Mouse (Mus musculus) kidney, embryonic 15.5 days (tissue): ENCODE data around the gene Sufu. TPM values are rescaled to one million over a fixed set of nuclear protein-coding genes. Genes with fewer than 3 reads are reported as not detected.

Experiments
- ATAC-seq: fragments of 200-750 bp; cut with Nextera tagmentation; replicated peaks from 2 replicates; pipeline ENCODE4 v1.8.0; 2017; ENCODE audit warnings: moderate TSS enrichment; ENCODE audit not compliant: low FRiP score
- H3K27ac ChIP-seq: fragments of 300-500 bp; sonication (generic); 2 replicates; pipeline ENCODE4 v1.5.1; 2015; ENCODE audit warnings: mild to moderate bottlenecking, inconsistent platforms
- H3K27me3 ChIP-seq: fragments of 300-500 bp; sonication (generic); 2 replicates; pipeline ENCODE4 v1.6.1; 2015; ENCODE audit warnings: inconsistent platforms
- H3K36me3 ChIP-seq: fragments of 300-500 bp; sonication (generic); 2 replicates; pipeline ENCODE4 v1.6.1; 2015; ENCODE audit warnings: inconsistent platforms
- H3K4me1 ChIP-seq: fragments of 300-500 bp; sonication (generic); 2 replicates; pipeline ENCODE4 v1.6.1; 2015; ENCODE audit warnings: inconsistent platforms
- H3K4me2 ChIP-seq: fragments of 300-500 bp; sonication (generic); 2 replicates; pipeline ENCODE4 v1.6.1; 2015; ENCODE audit warnings: moderate library complexity, mild to moderate bottlenecking, inconsistent platforms
- H3K4me3 ChIP-seq: fragments of 300-500 bp; sonication (generic); replicated peaks from 2 replicates; pipeline ENCODE4 v1.5.1; 2015; ENCODE audit warnings: mild to moderate bottlenecking, inconsistent platforms
- H3K9ac ChIP-seq: fragments of 300-500 bp; sonication (generic); 2 replicates; pipeline ENCODE4 v1.6.1; 2015; ENCODE audit warnings: mild to moderate bottlenecking, inconsistent platforms
- H3K9me3 ChIP-seq: fragments of 300-500 bp; sonication (generic); replicated peaks from 2 replicates; pipeline ENCODE4 v1.6.1; 2016; ENCODE audit warnings: inconsistent platforms
- WGBS: fragments of 180-500 bp; shearing (Covaris S2); methylation state at CpG from one replicate; pipeline ENCODE4 v1.1.7; 2015; ENCODE audit warnings: mixed read lengths; 5-methylcytosine and 5-hydroxymethylcytosine counted together
- polyA plus RNA-seq: library from polyadenylated mRNA; unstranded; fragments of >200 nt; fragmentation: Nextera tagmentation; extraction: Ambion mirVana; gene quantifications from 2 replicates; pipeline ENCODE4 v1.2.1, GENCODE M21; 2015

The Sufu gene
- polyA plus RNA-seq, 1 experiment from 2014 or later = 46.5 TPM

DNA sequence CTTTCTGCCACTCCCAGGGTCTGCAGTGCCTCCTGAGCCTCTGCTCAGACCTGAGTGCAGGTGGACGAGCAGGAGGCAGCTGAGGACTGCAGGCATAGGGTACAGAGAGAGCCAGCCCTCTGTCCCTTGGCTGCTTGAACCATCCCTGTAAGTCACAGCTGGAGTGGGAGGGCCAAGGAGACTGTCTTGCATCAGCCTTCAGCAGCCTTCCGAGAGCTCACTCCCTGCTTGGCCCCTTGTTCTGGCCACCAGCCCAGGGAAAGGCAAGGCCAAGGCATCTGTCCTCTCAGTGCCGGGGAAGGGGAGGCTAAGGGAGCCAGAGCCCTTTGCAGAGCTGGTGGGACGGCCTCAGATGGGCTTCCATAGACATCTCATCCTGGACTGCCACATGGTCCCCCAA is 81.5 kb downstream of the Sufu start:
- no peak overlapping the region for H3K9ac ChIP-seq
- no peak overlapping the region for H3K4me3 ChIP-seq
- H3K27me3 ChIP-seq = no peaks in the 10 kb centered on the region
- WGBS = 69% methylated on average over 4 of the region's 4 CpGs
- H3K4me1 ChIP-seq = peaks cover 80% of the 10 kb centered on the region
- no peak for ATAC-seq
- H3K4me2 ChIP-seq = no peak overlapping the region
- H3K27ac ChIP-seq = peak overlapping the region; percentile 92
- no peaks in the 10 kb centered on the region for H3K9me3 ChIP-seq
- peaks cover 43% of the 10 kb centered on the region for H3K36me3 ChIP-seq

DNA sequence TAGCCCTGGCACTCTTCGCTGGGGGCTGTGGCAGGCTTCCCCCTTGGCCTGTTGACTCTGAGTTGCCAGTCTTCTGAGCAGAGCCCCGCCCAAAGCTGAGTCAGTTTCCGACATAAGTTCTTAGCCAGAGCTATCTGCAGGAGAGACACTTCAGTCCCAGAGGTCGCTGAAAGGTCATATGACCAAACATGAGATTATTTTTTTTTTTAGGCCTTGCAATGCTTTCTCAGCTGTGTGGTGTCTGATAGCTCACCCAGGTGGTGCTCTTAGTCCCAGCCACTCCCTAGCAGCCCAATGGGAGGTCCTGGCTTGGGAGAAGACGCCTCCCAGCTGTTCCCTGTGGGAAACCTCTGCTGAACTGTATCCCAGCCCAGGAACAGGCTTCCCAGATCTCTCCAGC is 82.1 kb downstream of the Sufu start:
- peak overlapping the region; percentile 0; the same call in 1 of the 2 replicates for H3K4me2 ChIP-seq
- H3K4me3 ChIP-seq = no peak overlapping the region; the same call in 1 of the 2 replicates
- 27% methylated on average over 5 of the region's 5 CpGs for WGBS
- H3K9me3 ChIP-seq = no peaks in the 10 kb centered on the region
- 0 out of 2 replicates have a peak, but pooled peaks have one; percentile 20 for ATAC-seq
- H3K27ac ChIP-seq = peak overlapping the region; percentile 92
- peaks cover 86% of the 10 kb centered on the region for H3K4me1 ChIP-seq
- no peak overlapping the region for H3K9ac ChIP-seq
- H3K36me3 ChIP-seq = peaks cover 37% of the 10 kb centered on the region
- H3K27me3 ChIP-seq = no peaks in the 10 kb centered on the region

DNA sequence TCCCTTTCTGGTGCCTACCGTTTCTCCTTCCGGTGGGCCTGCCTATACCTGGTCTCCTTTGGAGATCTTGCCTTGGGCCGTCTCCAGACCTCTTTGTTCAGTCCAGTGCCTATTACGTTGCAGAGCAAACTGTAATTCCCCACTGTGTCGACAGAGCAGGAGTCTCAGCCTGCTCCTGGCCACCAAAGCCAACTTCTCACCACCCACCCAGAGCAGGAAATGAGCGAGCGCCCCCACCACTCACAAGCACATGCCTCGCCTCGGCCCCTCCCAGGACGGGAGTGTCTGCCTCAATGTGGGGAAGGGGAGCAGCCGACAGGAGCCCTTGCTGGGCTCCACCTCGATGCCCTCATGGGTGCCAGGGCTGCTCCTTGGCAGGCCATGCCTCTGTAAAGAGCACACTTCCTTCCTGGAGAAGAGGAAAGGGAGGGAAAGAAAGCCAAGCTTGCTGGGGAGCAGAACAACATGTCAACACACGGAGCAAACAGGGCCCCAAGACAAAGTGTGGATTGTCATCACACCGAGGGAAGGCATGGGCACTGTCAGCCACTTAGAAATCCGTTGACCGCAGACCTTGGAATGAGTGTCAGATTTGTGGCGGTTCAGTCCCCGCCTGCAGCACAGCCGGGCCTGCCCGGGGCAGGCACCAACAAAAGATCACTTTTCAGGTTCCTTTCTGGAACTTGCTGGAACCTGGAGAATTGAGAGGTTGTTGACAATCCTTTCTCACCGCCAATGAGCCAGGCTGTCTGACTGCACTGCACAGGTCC is 82.8 kb downstream of the Sufu start:
- H3K4me2 ChIP-seq = peak overlapping the region; percentile 0; the same call in 1 of the 2 replicates
- H3K4me3 ChIP-seq = no peak overlapping the region
- H3K36me3 ChIP-seq = peaks cover 30% of the 10 kb centered on the region
- peak overlapping the region; percentile 92 for H3K27ac ChIP-seq
- peaks cover 92% of the 10 kb centered on the region for H3K4me1 ChIP-seq
- H3K9me3 ChIP-seq = no peaks in the 10 kb centered on the region
- 0 out of 2 replicates have a peak, but pooled peaks have one; percentile 8 for ATAC-seq
- 42% methylated on average over 21 of the region's 21 CpGs for WGBS
- H3K9ac ChIP-seq = no peak overlapping the region
- no peaks in the 10 kb centered on the region for H3K27me3 ChIP-seq

DNA sequence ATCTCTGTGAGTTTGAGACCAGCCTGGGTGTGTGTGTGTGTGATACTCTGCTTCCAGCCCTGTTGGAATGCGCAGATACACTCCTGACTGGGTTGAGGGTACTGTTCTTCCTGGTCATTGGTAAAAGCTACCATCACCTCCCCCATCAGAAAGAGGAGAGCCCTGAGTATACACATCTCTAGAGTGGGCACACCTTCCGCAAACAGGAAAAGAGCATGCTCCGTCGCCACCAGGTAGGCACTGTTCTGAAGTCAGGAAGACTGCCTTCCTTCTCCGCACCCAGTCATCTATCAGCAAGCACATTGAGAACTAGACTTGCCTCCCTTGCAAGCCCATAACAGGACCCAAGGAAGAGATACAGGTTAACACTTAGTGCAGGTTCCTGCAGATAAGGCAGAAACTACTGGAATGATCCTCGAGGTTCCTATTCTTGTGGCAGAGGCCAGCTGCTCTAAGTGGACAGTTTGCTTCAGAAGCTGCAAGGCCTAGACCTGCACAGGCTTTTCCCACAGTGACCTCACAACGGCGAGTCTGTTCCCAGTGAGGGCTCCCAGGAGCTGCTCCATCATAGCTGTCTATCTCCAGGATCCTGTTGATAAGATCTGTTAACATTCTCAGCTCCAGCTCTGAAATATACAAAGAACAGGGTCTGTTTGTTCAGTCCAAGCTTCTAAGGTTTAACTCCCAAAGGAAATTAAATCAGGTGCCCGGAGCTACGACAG is 84.1 kb downstream of the Sufu start:
- peak overlapping the region; percentile 92 for H3K27ac ChIP-seq
- ATAC-seq = no peak
- H3K9me3 ChIP-seq = no peaks in the 10 kb centered on the region
- H3K9ac ChIP-seq = no peak overlapping the region
- peaks cover 98% of the 10 kb centered on the region for H3K4me1 ChIP-seq
- no peaks in the 10 kb centered on the region for H3K27me3 ChIP-seq
- H3K36me3 ChIP-seq = peaks cover 26% of the 10 kb centered on the region
- no peak overlapping the region for H3K4me3 ChIP-seq
- no peak overlapping the region for H3K4me2 ChIP-seq
- 73% methylated on average over 10 of the region's 10 CpGs for WGBS

DNA sequence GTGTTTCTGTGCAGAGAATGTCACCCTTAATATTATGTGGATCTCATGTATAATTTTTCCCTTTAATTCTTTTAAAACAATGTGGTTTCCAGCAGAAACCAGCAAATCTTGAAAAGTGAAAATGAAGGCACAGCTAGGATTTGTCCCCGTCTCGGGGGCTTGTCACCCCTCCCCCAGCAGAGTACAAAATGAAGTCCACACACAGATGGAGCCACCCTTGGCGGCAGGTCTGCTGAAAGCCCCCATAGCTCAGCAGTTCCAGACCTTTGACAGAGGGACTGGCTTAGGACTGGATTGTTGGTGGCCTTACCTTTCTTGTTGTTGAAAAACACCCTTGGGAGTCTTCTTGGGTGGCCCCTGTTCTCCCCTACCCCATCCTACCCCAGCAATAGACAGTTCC is 84.7 kb downstream of the Sufu start:
- 50% methylated on average over 3 of the region's 3 CpGs for WGBS
- no peak for ATAC-seq
- Histone ChIP-seq H3K9me3 (no peaks in the 10 kb centered on the region), H3K4me2 (no peak overlapping the region), H3K36me3 (peaks cover 31% of the 10 kb centered on the region), H3K4me1 (peaks cover 98% of the 10 kb centered on the region), H3K27ac (peak overlapping the region; percentile 92), H3K9ac (no peak overlapping the region), H3K4me3 (no peak overlapping the region), H3K27me3 (no peaks in the 10 kb centered on the region)

DNA sequence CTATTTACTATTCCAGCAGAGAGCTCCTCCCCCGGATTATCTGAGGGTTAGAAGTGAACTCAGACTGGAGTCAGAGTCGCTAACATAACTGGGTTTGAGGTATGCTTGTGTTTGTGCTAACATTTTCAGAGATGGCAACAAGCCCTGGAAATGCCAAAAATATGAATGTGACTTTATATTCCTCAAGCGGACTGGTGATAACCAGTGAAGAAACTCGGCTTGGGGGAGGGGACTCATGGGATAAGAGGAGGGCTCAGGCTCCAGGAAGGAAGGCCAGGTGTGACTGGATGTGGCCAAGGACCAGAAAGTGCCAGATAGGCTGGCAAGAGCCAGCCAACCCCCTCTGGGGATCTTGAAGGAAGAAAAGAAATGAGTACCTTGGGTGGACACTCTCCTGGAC is 85.1 kb downstream of the Sufu start:
- Histone ChIP-seq H3K4me2 (no peak overlapping the region), H3K4me3 (no peak overlapping the region), H3K27me3 (no peaks in the 10 kb centered on the region), H3K4me1 (peaks cover 99% of the 10 kb centered on the region), H3K27ac (peak overlapping the region; percentile 92), H3K9me3 (no peaks in the 10 kb centered on the region), H3K9ac (no peak overlapping the region), H3K36me3 (peaks cover 35% of the 10 kb centered on the region)
- 26% methylated on average over 4 of the region's 4 CpGs for WGBS
- ATAC-seq = no peak

DNA sequence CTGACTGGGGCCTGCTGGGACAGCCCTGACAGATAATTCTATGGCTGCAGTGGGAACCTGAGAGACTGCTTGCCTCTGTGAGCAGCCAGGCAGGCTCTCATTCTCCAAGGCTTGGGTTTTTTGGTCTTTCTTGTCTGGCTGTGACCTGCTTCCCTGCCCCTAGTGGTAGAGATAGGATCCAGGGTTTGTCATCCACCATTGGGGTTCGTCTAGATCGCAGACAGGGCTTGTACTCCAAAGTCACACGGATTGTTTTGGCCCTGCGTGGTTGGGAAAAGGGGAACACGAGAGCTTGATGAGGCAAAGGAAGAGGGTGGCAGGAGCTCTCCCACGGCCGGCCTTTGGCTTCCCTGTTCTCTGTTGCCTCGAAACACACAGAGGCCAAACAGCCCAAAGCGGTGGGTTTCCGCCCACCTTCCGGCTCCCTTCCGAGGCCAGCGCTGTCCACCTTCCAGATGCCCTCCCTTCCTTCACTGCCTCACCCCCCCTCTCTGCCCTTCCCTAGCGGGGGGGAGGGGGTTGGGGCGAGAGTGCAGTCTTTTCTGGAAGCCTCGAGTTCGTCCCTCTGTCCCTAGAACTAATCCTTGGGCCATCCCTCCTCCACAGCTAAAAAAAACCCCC is 86.3 kb downstream of the Sufu start:
- Histone ChIP-seq H3K9ac (0 out of 2 replicates have a peak overlapping the region, but pooled peaks have one; percentile 5), H3K9me3 (no peaks in the 10 kb centered on the region), H3K27me3 (no peaks in the 10 kb centered on the region), H3K4me1 (peaks cover 95% of the 10 kb centered on the region), H3K36me3 (peaks cover 36% of the 10 kb centered on the region), H3K4me2 (peak overlapping the region; percentile 27; the same call in 1 of the 2 replicates), H3K4me3 (no peak overlapping the region), H3K27ac (peak overlapping the region; percentile 92)
- WGBS = 17% methylated on average over 17 of the region's 17 CpGs
- ATAC-seq = no peak

DNA sequence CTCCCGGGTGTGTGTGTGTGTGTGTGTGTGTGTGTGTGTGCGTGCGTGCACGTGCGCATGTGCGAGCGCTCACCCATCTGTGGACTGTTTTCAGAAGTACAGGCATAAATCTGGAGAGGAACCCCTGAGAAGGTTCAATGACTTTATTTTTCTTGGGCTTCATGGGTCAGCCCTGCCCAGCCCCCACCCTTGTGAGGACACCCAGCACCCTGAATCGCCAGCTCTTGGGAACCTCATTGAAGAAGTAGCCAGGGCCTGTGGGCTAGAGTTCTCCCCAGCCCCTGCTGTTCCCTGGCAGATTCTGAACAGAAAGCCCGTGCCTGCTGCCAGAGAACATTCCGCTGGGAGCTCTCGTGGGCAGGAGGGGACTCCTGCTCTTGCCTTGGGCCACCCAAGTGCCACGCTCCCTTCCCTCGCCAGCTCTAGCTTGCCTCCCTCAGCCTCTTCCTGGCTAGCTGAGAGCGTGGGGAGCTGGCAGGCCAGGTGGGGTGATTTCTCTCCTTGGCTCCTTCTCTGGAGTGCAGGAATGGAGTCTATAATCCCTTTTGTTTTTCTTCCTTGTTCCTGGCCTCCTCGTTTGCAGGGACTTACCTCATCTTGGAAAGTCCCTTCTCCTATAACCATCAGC is 87.1 kb downstream of the Sufu start:
- no peak overlapping the region; the same call in 1 of the 2 replicates for H3K9ac ChIP-seq
- WGBS = 36% methylated on average over 15 of the region's 15 CpGs

DNA sequence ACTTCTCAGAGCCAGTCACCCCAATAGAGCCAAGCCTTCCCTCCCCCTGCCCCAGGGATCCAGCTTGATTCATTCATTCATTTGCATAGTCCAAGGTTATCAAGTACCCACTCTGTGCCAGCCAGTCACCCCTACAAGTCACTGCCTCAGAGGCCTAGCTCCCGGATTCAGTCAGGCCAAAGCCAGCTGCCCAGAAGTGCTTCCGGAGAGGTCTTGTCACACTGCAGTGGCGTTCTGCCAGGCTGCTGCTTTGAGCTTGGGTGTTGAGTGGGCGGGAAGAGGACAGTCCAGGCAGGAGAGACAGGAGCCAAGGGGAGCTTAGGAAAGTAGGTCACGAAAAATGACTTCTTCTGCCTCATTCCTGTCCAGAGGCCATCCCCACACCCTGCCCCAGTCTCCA is 87.8 kb downstream of the Sufu start:
- no peak overlapping the region; the same call in 1 of the 2 replicates for H3K9ac ChIP-seq
- no peak overlapping the region for H3K4me3 ChIP-seq
- peaks cover 83% of the 10 kb centered on the region for H3K4me1 ChIP-seq
- peaks cover 29% of the 10 kb centered on the region for H3K36me3 ChIP-seq
- H3K27ac ChIP-seq = peak overlapping the region; percentile 92
- WGBS = 37% methylated on average over 5 of the region's 5 CpGs
- H3K4me2 ChIP-seq = no peak overlapping the region
- ATAC-seq = no peak
- no peaks in the 10 kb centered on the region for H3K27me3 ChIP-seq
- H3K9me3 ChIP-seq = no peaks in the 10 kb centered on the region

More for the DNA sequence above, 87.1 kb downstream of the Sufu start:
- H3K36me3 ChIP-seq = peaks cover 29% of the 10 kb centered on the region
- H3K27ac ChIP-seq = peak overlapping the region; percentile 92
- peak overlapping the region; percentile 6; the same call in 1 of the 2 replicates for H3K4me2 ChIP-seq
- H3K27me3 ChIP-seq = no peaks in the 10 kb centered on the region
- H3K4me1 ChIP-seq = peaks cover 89% of the 10 kb centered on the region
- no peaks in the 10 kb centered on the region for H3K9me3 ChIP-seq
- H3K4me3 ChIP-seq = no peak overlapping the region
- no peak for ATAC-seq

DNA sequence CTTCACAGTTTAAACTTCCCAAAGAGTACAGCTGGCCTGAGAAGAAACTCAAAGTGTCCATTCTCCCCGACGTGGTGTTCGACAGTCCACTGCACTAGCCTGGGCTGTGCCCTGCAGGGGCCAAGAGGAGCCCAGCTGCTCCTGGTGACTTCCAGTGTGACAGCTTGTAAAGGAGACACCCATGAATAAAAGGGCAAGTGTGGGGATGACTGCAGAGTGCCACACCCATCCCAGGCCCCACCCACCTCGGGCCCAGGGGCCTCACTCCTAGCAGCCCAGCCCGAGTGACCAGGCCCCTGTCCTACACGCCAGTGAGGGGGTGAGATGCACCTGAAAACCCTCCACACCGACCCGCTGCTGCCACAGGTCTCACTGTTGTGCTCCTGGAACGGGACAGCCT is 89.2 kb downstream of the Sufu start:
- Histone ChIP-seq H3K4me1 (peaks cover 82% of the 10 kb centered on the region), H3K27ac (peak overlapping the region; percentile 92; the same call in 1 of the 2 replicates), H3K9ac (no peak overlapping the region), H3K9me3 (no peaks in the 10 kb centered on the region), H3K27me3 (no peaks in the 10 kb centered on the region), H3K36me3 (peaks cover 25% of the 10 kb centered on the region), H3K4me3 (no peak overlapping the region), H3K4me2 (no peak overlapping the region)
- WGBS = 56% methylated on average over 9 of the region's 9 CpGs
- no peak for ATAC-seq

DNA sequence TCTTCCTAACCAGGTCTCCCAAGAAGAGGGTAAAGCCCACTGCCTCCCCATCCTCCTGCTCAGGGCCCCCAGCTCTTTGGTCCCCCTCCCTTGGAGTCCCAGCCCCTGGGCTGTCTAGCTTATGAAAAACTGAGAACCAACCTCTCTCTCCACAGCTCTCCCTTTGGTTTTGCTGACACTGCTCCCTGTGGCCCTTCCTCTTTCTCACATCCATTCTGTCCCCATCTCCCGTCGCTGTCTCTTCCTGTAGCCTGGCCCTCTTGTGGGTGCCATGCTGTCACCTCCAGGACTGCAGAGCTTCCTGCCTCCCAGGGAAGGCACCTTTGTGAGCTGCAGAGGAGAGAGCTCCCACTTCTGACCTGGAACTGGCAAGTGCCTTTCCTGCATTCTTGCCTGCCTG is 90.0 kb downstream of the Sufu start:
- Histone ChIP-seq H3K27me3 (no peaks in the 10 kb centered on the region), H3K4me3 (no peak overlapping the region), H3K36me3 (peaks cover 25% of the 10 kb centered on the region), H3K9ac (no peak overlapping the region), H3K4me1 (peaks cover 74% of the 10 kb centered on the region), H3K27ac (peak overlapping the region; percentile 19), H3K9me3 (no peaks in the 10 kb centered on the region), H3K4me2 (no peak overlapping the region)
- no peak for ATAC-seq
- 49% methylated on average over 2 of the region's 2 CpGs for WGBS
